Mouse (Mus musculus) heart, embryonic 13.5 days (tissue): Measurements from ENCODE around the gene Srsf9. TPM values are rescaled to one million over a fixed set of nuclear protein-coding genes. Genes with fewer than 3 reads are reported as not detected.

ENCODE experiments used
- ATAC-seq: fragments of 200-750 bp; cut with Nextera tagmentation; 2 replicates; pipeline ENCODE4 v1.8.0; 2017; ENCODE audit warnings: moderate TSS enrichment; ENCODE audit not compliant: insufficient number of reproducible peaks, low FRiP score, low TSS enrichment; ENCODE audit errors: extremely low read depth
- H3K27ac ChIP-seq: fragments of 300-500 bp; sonication (generic); replicated peaks from 2 replicates; pipeline ENCODE4 v1.5.1; 2015; ENCODE audit warnings: moderate library complexity, mild to moderate bottlenecking, inconsistent platforms
- H3K27me3 ChIP-seq: fragments of 300-500 bp; sonication (generic); replicated peaks from 2 replicates; pipeline ENCODE4 v1.6.1; 2015; ENCODE audit warnings: mild to moderate bottlenecking, inconsistent platforms
- H3K36me3 ChIP-seq: fragments of 300-500 bp; sonication (generic); 2 replicates; pipeline ENCODE4 v1.6.1; 2015; ENCODE audit warnings: mild to moderate bottlenecking, inconsistent platforms
- H3K4me1 ChIP-seq: fragments of 300-500 bp; sonication (generic); 2 replicates; pipeline ENCODE4 v1.6.1; 2015; ENCODE audit warnings: inconsistent platforms
- H3K4me2 ChIP-seq: fragments of 300-500 bp; sonication (generic); 2 replicates; pipeline ENCODE4 v1.6.1; 2015; ENCODE audit warnings: inconsistent platforms, mild to moderate bottlenecking, moderate library complexity
- H3K4me3 ChIP-seq: fragments of 300-500 bp; sonication (generic); 2 replicates; pipeline ENCODE4 v1.5.1; 2015; ENCODE audit warnings: moderate library complexity, mild to moderate bottlenecking, inconsistent platforms
- H3K9ac ChIP-seq: fragments of 300-500 bp; sonication (generic); 2 replicates; pipeline ENCODE4 v1.6.1; 2015; ENCODE audit warnings: inconsistent platforms, mild to moderate bottlenecking, moderate library complexity
- H3K9me3 ChIP-seq: fragments of 300-500 bp; sonication (generic); 2 replicates; pipeline ENCODE4 v1.6.1; 2016; ENCODE audit warnings: inconsistent platforms
- WGBS: fragments of 180-500 bp; shearing (Covaris S2); methylation state at CpG from one replicate; pipeline ENCODE4 v1.1.7; 2015; ENCODE audit warnings: mixed read lengths; 5-methylcytosine and 5-hydroxymethylcytosine counted together
- polyA plus RNA-seq: library from polyadenylated mRNA; unstranded; fragments of >200 nt; fragmentation: Nextera tagmentation; extraction: Ambion mirVana; gene quantifications from 2 replicates; pipeline ENCODE4 v1.2.1, GENCODE M21; 2015

Srsf9 gene
- polyA plus RNA-seq, 1 experiment from 2014 or later: 112 TPM

- no peak overlapping the region for H3K4me2 ChIP-seq
- no peak overlapping the region for H3K4me3 ChIP-seq
- no peak overlapping the region for H3K9ac ChIP-seq
- H3K4me1 ChIP-seq: no peaks in the 10 kb centered on the region
- 49% methylated on average over 13 of the region's 13 CpGs for WGBS
- no peak overlapping the region for H3K27ac ChIP-seq
- H3K36me3 ChIP-seq: no peaks in the 10 kb centered on the region
- no peak for ATAC-seq
- H3K9me3 ChIP-seq: no peaks in the 10 kb centered on the region; the same call in 1 of the 2 replicates
- H3K27me3 ChIP-seq: peaks cover 7% of the 10 kb centered on the region; the same call in 1 of the 2 replicates
Observed at GRCm38 (mm10) chr5:115355070-115355469, 28.1 kb downstream of the Srsf9 start.

GRCm38 (mm10) chr5:115358872-115359271, 31.9 kb downstream of the Srsf9 start:
- Histone ChIP-seq H3K27ac (no peak overlapping the region), H3K27me3 (peaks cover 17% of the 10 kb centered on the region), H3K4me2 (peak overlapping the region; percentile 35), H3K36me3 (no peaks in the 10 kb centered on the region), H3K4me3 (no peak overlapping the region), H3K9me3 (no peaks in the 10 kb centered on the region), H3K9ac (no peak overlapping the region), H3K4me1 (no peaks in the 10 kb centered on the region)
- WGBS: 3% methylated on average over 12 of the region's 12 CpGs
- ATAC-seq: no peak; the same call in 1 of the 2 replicates

GRCm38 (mm10) chr5:115359438-115359837, 32.5 kb downstream of the Srsf9 start:
- Histone ChIP-seq H3K27ac (no peak overlapping the region), H3K9ac (no peak overlapping the region), H3K36me3 (no peaks in the 10 kb centered on the region), H3K4me1 (no peaks in the 10 kb centered on the region), H3K9me3 (no peaks in the 10 kb centered on the region), H3K27me3 (peaks cover 17% of the 10 kb centered on the region), H3K4me3 (no peak overlapping the region), H3K4me2 (no peak overlapping the region)
- no peak for ATAC-seq
- 82% methylated on average over 8 of the region's 8 CpGs for WGBS

GRCm38 (mm10) chr5:115359851-115360372, 32.9 kb downstream of the Srsf9 start:
- Histone ChIP-seq H3K36me3 (no peaks in the 10 kb centered on the region), H3K4me3 (no peak overlapping the region), H3K9ac (no peak overlapping the region), H3K4me2 (no peak overlapping the region), H3K27me3 (peaks cover 17% of the 10 kb centered on the region), H3K27ac (no peak overlapping the region), H3K4me1 (no peaks in the 10 kb centered on the region), H3K9me3 (no peaks in the 10 kb centered on the region)
- 54% methylated on average over 5 of the region's 5 CpGs for WGBS
- ATAC-seq: no peak

GRCm38 (mm10) chr5:115362216-115362615, 35.2 kb downstream of the Srsf9 start:
- H3K27ac ChIP-seq: no peak overlapping the region
- no peaks in the 10 kb centered on the region for H3K9me3 ChIP-seq
- H3K4me1 ChIP-seq: no peaks in the 10 kb centered on the region
- H3K4me2 ChIP-seq: no peak overlapping the region
- no peak overlapping the region for H3K4me3 ChIP-seq
- no peak overlapping the region for H3K9ac ChIP-seq
- no peak for ATAC-seq
- 18% methylated on average over 7 of the region's 7 CpGs for WGBS
- H3K36me3 ChIP-seq: no peaks in the 10 kb centered on the region
- peaks cover 10% of the 10 kb centered on the region for H3K27me3 ChIP-seq

GRCm38 (mm10) chr5:115362819-115363714, 36.1 kb downstream of the Srsf9 start:
- H3K9me3 ChIP-seq: no peaks in the 10 kb centered on the region
- H3K4me1 ChIP-seq: no peaks in the 10 kb centered on the region
- H3K4me3 ChIP-seq: no peak overlapping the region
- ATAC-seq: no peak
- 20% methylated on average over 19 of the region's 19 CpGs for WGBS
- no peak overlapping the region for H3K27ac ChIP-seq
- H3K9ac ChIP-seq: no peak overlapping the region
- H3K4me2 ChIP-seq: peak overlapping the region; percentile 6; the same call in 1 of the 2 replicates
- H3K27me3 ChIP-seq: peaks cover 10% of the 10 kb centered on the region
- no peaks in the 10 kb centered on the region for H3K36me3 ChIP-seq

GRCm38 (mm10) chr5:115364782-115365181, 37.8 kb downstream of the Srsf9 start:
- H3K4me1 ChIP-seq: no peaks in the 10 kb centered on the region
- no peak overlapping the region for H3K27ac ChIP-seq
- H3K9me3 ChIP-seq: no peaks in the 10 kb centered on the region
- WGBS: 76% methylated on average over 4 of the region's 4 CpGs
- ATAC-seq: no peak
- H3K4me2 ChIP-seq: no peak overlapping the region
- no peak overlapping the region for H3K4me3 ChIP-seq
- no peak overlapping the region for H3K9ac ChIP-seq
- H3K36me3 ChIP-seq: no peaks in the 10 kb centered on the region
- peaks cover 10% of the 10 kb centered on the region for H3K27me3 ChIP-seq

GRCm38 (mm10) chr5:115371736-115372135, 44.8 kb downstream of the Srsf9 start:
- Histone ChIP-seq H3K9me3 (no peaks in the 10 kb centered on the region), H3K9ac (no peak overlapping the region), H3K4me2 (no peak overlapping the region), H3K27ac (no peak overlapping the region), H3K4me3 (no peak overlapping the region), H3K27me3 (peaks cover 23% of the 10 kb centered on the region; the same call in 1 of the 2 replicates), H3K4me1 (peaks cover 9% of the 10 kb centered on the region; the same call in 1 of the 2 replicates), H3K36me3 (no peaks in the 10 kb centered on the region)
- no peak for ATAC-seq
- 30% methylated on average over 9 of the region's 9 CpGs for WGBS

- Histone ChIP-seq H3K4me3 (peak overlapping the region; percentile 48), H3K4me2 (peak overlapping the region; percentile 77), H3K9me3 (no peaks in the 10 kb centered on the region), H3K4me1 (peaks cover 9% of the 10 kb centered on the region; the same call in 1 of the 2 replicates), H3K9ac (peak overlapping the region; percentile 83), H3K27ac (peak overlapping the region; percentile 58), H3K27me3 (peaks cover 23% of the 10 kb centered on the region; the same call in 1 of the 2 replicates), H3K36me3 (no peaks in the 10 kb centered on the region)
- ATAC-seq: no peak
- WGBS: 19% methylated on average over 26 of the region's 26 CpGs
Observed at GRCm38 (mm10) chr5:115373441-115374203, 46.6 kb downstream of the Srsf9 start.

- peaks cover 23% of the 10 kb centered on the region; the same call in 1 of the 2 replicates for H3K27me3 ChIP-seq
- H3K4me1 ChIP-seq: peaks cover 9% of the 10 kb centered on the region; the same call in 1 of the 2 replicates
- H3K27ac ChIP-seq: peak overlapping the region; percentile 58
- WGBS: 25% methylated on average over 11 of the region's 11 CpGs
- H3K9me3 ChIP-seq: no peaks in the 10 kb centered on the region
- no peaks in the 10 kb centered on the region for H3K36me3 ChIP-seq
- H3K4me2 ChIP-seq: peak overlapping the region; percentile 77
- no peak for ATAC-seq
- H3K9ac ChIP-seq: peak overlapping the region; percentile 83
- peak overlapping the region; percentile 48 for H3K4me3 ChIP-seq
Observed at GRCm38 (mm10) chr5:115374204-115374820, 47.3 kb downstream of the Srsf9 start.

GRCm38 (mm10) chr5:115375436-115375835, 48.5 kb downstream of the Srsf9 start:
- Histone ChIP-seq H3K27ac (no peak overlapping the region), H3K4me3 (no peak overlapping the region), H3K4me1 (peaks cover 9% of the 10 kb centered on the region; the same call in 1 of the 2 replicates), H3K4me2 (no peak overlapping the region), H3K9ac (no peak overlapping the region), H3K36me3 (no peaks in the 10 kb centered on the region), H3K27me3 (peaks cover 23% of the 10 kb centered on the region; the same call in 1 of the 2 replicates), H3K9me3 (no peaks in the 10 kb centered on the region)
- 67% methylated on average over 2 of the region's 2 CpGs for WGBS
- no peak for ATAC-seq
